Comparison of ENCODE assay signal across 8 mouse cellular contexts in the genomic region with DNA sequence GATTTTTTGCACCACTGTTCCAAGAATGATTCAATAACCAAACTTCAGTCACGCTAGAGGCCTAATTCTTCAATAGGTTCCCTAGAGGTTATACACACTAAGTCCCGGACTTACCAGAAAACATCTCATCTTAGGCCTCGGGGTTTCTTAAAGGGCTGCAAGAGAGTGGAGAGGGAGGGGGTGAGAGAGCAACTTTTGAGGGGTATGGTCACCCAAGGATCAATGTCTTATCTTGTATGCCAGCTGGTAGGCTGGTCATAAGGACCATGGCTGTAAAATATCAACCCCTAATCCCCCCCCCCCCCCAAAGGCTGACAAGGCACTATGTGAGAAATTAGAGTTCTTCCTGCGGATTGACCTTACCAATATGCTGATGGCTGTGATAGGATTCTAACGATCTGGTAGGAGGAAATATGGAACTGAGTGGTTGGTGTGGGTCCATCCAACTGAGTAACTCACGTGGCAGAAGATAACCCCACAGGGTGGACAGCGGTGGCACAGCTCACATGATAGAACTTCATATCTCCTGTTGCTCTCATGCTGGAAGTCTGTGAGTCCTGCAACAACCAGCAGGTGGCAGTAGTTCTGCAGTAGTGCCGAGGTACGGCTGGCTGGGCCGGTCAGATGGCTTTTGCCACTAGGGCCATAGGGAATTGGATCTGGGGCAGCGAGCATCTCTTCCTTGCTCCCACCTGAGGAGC.
DNase-seq lines count a peak whose midpoint lies in the region; ATAC-seq lines count a peak whose summit lies in the region.

No protein-coding gene starts in this region.

- no peak for ATAC-seq in liver, embryonic 12.5 days
- ATAC-seq in forebrain, embryonic 12.5 days (ENCODE audit: low FRiP score), result peak; percentile 87
- peak; percentile 67; the same call in 1 of the 2 replicates for ATAC-seq in intestine, embryonic 15.5 days

- H3K9ac ChIP-seq in liver, embryonic 12.5 days, result no peak overlapping the region
- H3K9ac ChIP-seq in forebrain, embryonic 12.5 days, result no peak overlapping the region
- no peak overlapping the region for H3K9ac ChIP-seq in intestine, embryonic 15.5 days

- H3K4me3 ChIP-seq in liver, embryonic 12.5 days, result no peak overlapping the region
- no peak overlapping the region for H3K4me3 ChIP-seq in forebrain, embryonic 12.5 days (replicated peaks)
- no peak overlapping the region for H3K4me3 ChIP-seq in intestine, embryonic 15.5 days (replicated peaks)

- H3K4me2 ChIP-seq in liver, embryonic 12.5 days, result no peak overlapping the region
- no peak overlapping the region for H3K4me2 ChIP-seq in forebrain, embryonic 12.5 days
- no peak overlapping the region for H3K4me2 ChIP-seq in intestine, embryonic 15.5 days (replicated peaks)

- H3K36me3 ChIP-seq in liver, embryonic 12.5 days, result no peaks in the 10 kb centered on the region
- H3K36me3 ChIP-seq in forebrain, embryonic 12.5 days (replicated peaks), result no peaks in the 10 kb centered on the region
- H3K36me3 ChIP-seq in intestine, embryonic 15.5 days, result no peaks in the 10 kb centered on the region

- no peaks in the 10 kb centered on the region for H3K9me3 ChIP-seq in liver, embryonic 12.5 days (replicated peaks)
- no peaks in the 10 kb centered on the region for H3K9me3 ChIP-seq in forebrain, embryonic 12.5 days
- no peaks in the 10 kb centered on the region for H3K9me3 ChIP-seq in intestine, embryonic 15.5 days

- 29% methylated on average over 11 of the region's 11 CpGs for WGBS in liver, embryonic 12.5 days (ENCODE audit: insufficient replicate concordance)
- WGBS in forebrain, embryonic 12.5 days, result 47% methylated on average over 11 of the region's 11 CpGs
- 45% methylated on average over 11 of the region's 11 CpGs for WGBS in intestine, embryonic 15.5 days

- H3K4me1 ChIP-seq in liver, embryonic 12.5 days, result no peaks in the 10 kb centered on the region
- no peaks in the 10 kb centered on the region for H3K4me1 ChIP-seq in forebrain, embryonic 12.5 days
- H3K4me1 ChIP-seq in intestine, embryonic 15.5 days (replicated peaks), result no peaks in the 10 kb centered on the region

- DNase-seq in liver, result peak; percentile 51
- peak; percentile 45 for DNase-seq in brain, adult 2 months (ENCODE audit: low read depth, low spot score)
- peak; percentile 32 to 54 for DNase-seq in left cerebral cortex, adult 18-20 months (ENCODE audit: low spot score in 2 of 2)
- DNase-seq in mesoderm, embryonic 11.5 days (ENCODE audit: low read depth, low spot score), result peak; percentile 70
- DNase-seq in yolk sac, embryonic 10.5 days (ENCODE audit: low spot score), result peak; percentile 11

- no peak overlapping the region for H3K27ac ChIP-seq in liver, embryonic 12.5 days
- H3K27ac ChIP-seq in forebrain, embryonic 12.5 days, result no peak overlapping the region
- H3K27ac ChIP-seq in intestine, embryonic 15.5 days, result no peak overlapping the region

- no peaks in the 10 kb centered on the region for H3K27me3 ChIP-seq in liver, embryonic 12.5 days (replicated peaks)
- H3K27me3 ChIP-seq in forebrain, embryonic 12.5 days, result no peaks in the 10 kb centered on the region
- no peaks in the 10 kb centered on the region for H3K27me3 ChIP-seq in intestine, embryonic 15.5 days (replicated peaks)

Comparison
In these comparisons a context has a peak if more than half of its experiments do, and no peak if none do; other contexts are left out.
1. DNase-seq: peak in every context shown above with its lines; median percentile 70 in mesoderm, embryonic 11.5 days; 51 in liver; 45 in brain, adult 2 months; 43 in left cerebral cortex, adult 18-20 months; 11 in yolk sac, embryonic 10.5 days.